Mouse (Mus musculus) kidney, adult 2 months (tissue): ENCODE data around the gene Paip2b.

Source experiments
- CTCF ChIP-seq: fragments of 200-500 bp; conservative IDR thresholded peaks from 2 replicates; pipeline ENCODE4 v1.5.1; 2011; ENCODE audit warnings: low read depth, mild to moderate bottlenecking, control low read depth, low read length, moderate library complexity, mixed read lengths; ENCODE audit not compliant: insufficient read depth, insufficient read length
- POLR2A ChIP-seq: fragments of 200-500 bp; IDR thresholded peaks from one replicate; pipeline ENCODE4 v1.6.1; 2011; ENCODE audit warnings: low read depth, low read length, control low read depth

DNA sequence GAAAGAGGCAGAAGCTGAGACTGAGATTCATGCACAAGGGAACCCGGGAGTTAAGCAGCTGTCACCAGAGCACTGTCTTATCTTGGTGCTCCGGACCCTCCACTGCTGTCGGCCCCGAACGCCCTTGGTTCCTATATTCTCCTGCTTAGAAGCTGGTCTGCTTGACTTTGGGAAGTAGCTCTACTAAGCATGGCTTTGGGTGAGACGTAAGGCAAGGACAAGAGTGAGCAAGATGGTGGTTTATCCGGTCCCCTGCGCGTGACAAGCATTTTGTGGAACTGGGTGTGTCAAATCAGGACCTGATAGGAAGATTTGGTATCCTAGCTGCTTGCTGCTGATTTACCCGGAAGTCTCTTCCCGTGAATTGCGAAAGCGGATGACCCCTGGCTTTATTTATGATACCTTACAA lies 36.0 kb downstream of the Paip2b start:
- TF ChIP-seq CTCF (no peak), POLR2A (no peak)
